Mouse (Mus musculus) intestine, embryonic 16.5 days (tissue): ENCODE measurements at regions not wholly inside any gene's neighbourhood (a gene's known extent, or its start where the extent isn't known, plus 50 kb on each side); places are given as distances from the start of the nearest gene placed in this dataset.

Experiments
- ATAC-seq: fragments of 200-750 bp; cut with Nextera tagmentation; 2 replicates; pipeline ENCODE4 v1.8.0; 2017; ENCODE audit warnings: moderate TSS enrichment, moderate library complexity
- H3K27ac ChIP-seq: fragments of 300-500 bp; sonication (generic); 2 replicates; pipeline ENCODE4 v1.5.1; 2014; ENCODE audit warnings: mild to moderate bottlenecking, low read length
- H3K27me3 ChIP-seq: fragments of 300-500 bp; sonication (generic); replicated peaks from 2 replicates; pipeline ENCODE4 v1.6.1; 2014; ENCODE audit warnings: low read length, control low read depth, mixed read lengths; ENCODE audit not compliant: control insufficient read depth, insufficient read depth
- H3K36me3 ChIP-seq: fragments of 300-500 bp; sonication (generic); 2 replicates; pipeline ENCODE4 v1.6.1; 2014; ENCODE audit warnings: low read length, control low read depth; ENCODE audit not compliant: control insufficient read depth, insufficient read depth
- H3K4me1 ChIP-seq: fragments of 300-500 bp; sonication (generic); 2 replicates; pipeline ENCODE4 v1.6.1; 2014; ENCODE audit warnings: low read length, control low read depth, mixed read lengths; ENCODE audit not compliant: control insufficient read depth, insufficient read depth
- H3K4me2 ChIP-seq: fragments of 300-500 bp; sonication (generic); 2 replicates; pipeline ENCODE4 v1.6.1; 2014; ENCODE audit warnings: low read depth, low read length, control low read depth
- H3K4me3 ChIP-seq: fragments of 300-500 bp; sonication (generic); 2 replicates; pipeline ENCODE4 v1.5.1; 2014; ENCODE audit warnings: mild to moderate bottlenecking, low read length
- H3K9ac ChIP-seq: fragments of 300-500 bp; sonication (generic); 2 replicates; pipeline ENCODE4 v1.6.1; 2014; ENCODE audit warnings: low read depth, low read length
- H3K9me3 ChIP-seq: fragments of 300-500 bp; sonication (generic); 2 replicates; pipeline ENCODE4 v1.6.1; 2016; ENCODE audit warnings: low read length, control low read depth; ENCODE audit not compliant: control insufficient read depth
- WGBS: fragments of 180-500 bp; shearing (Covaris S2); extraction: QIAGEN DNeasy Blood & Tissue Kit; methylation state at CpG from one replicate; pipeline ENCODE4 v1.1.7; 2014; 5-methylcytosine and 5-hydroxymethylcytosine counted together

- Histone ChIP-seq H3K9me3 (no peaks in the 10 kb centered on the region), H3K27me3 (no peaks in the 10 kb centered on the region), H3K4me1 (peaks cover 5% of the 10 kb centered on the region; the same call in 1 of the 2 replicates), H3K4me3 (no peak overlapping the region), H3K4me2 (no peak overlapping the region), H3K27ac (no peak overlapping the region), H3K9ac (no peak overlapping the region), H3K36me3 (no peaks in the 10 kb centered on the region)
- WGBS, result 36% methylated on average over 1 of the region's 1 CpGs
- no peak; the same call in 1 of the 2 replicates for ATAC-seq
These were observed 83.8 kb downstream of the Eif4e start for GRCm38 (mm10) chr3:138609749-138610148.

GRCm38 (mm10) chr3:138612884-138613653 lies 87.1 kb downstream of the Eif4e start:
- 43% methylated on average over 9 of the region's 9 CpGs for WGBS
- Histone ChIP-seq H3K27ac (no peak overlapping the region), H3K4me3 (no peak overlapping the region), H3K4me2 (no peak overlapping the region), H3K27me3 (no peaks in the 10 kb centered on the region), H3K9me3 (no peaks in the 10 kb centered on the region), H3K36me3 (no peaks in the 10 kb centered on the region), H3K4me1 (peaks cover 5% of the 10 kb centered on the region; the same call in 1 of the 2 replicates), H3K9ac (no peak overlapping the region)
- peak; percentile 78 for ATAC-seq

- no peak overlapping the region for H3K4me2 ChIP-seq
- no peaks in the 10 kb centered on the region for H3K36me3 ChIP-seq
- 77% methylated on average over 3 of the region's 3 CpGs for WGBS
- ATAC-seq, result peak; percentile 36; the same call in 1 of the 2 replicates
- no peak overlapping the region for H3K4me3 ChIP-seq
- no peak overlapping the region for H3K9ac ChIP-seq
- no peaks in the 10 kb centered on the region for H3K9me3 ChIP-seq
- no peaks in the 10 kb centered on the region for H3K27me3 ChIP-seq
- no peak overlapping the region for H3K27ac ChIP-seq
- peaks cover 5% of the 10 kb centered on the region; the same call in 1 of the 2 replicates for H3K4me1 ChIP-seq
These were observed 87.7 kb downstream of the Eif4e start for GRCm38 (mm10) chr3:138613680-138614079.

- ATAC-seq, result no peak
These were observed 88.9 kb downstream of the Eif4e start for GRCm38 (mm10) chr3:138614899-138615298.

GRCm38 (mm10) chr3:138620263-138620662 lies 94.3 kb downstream of the Eif4e start:
- H3K27ac ChIP-seq, result no peak overlapping the region
- H3K4me3 ChIP-seq, result no peak overlapping the region
- no peak overlapping the region for H3K4me2 ChIP-seq
- H3K9ac ChIP-seq, result no peak overlapping the region
- 84% methylated on average over 4 of the region's 4 CpGs for WGBS
- H3K36me3 ChIP-seq, result no peaks in the 10 kb centered on the region
- ATAC-seq, result no peak
- H3K4me1 ChIP-seq, result no peaks in the 10 kb centered on the region
- H3K9me3 ChIP-seq, result no peaks in the 10 kb centered on the region
- no peaks in the 10 kb centered on the region for H3K27me3 ChIP-seq

More at GRCm38 (mm10) chr3:138614899-138615298, 88.9 kb downstream of the Eif4e start:
- 90% methylated on average over 2 of the region's 2 CpGs for WGBS
- H3K9ac ChIP-seq, result no peak overlapping the region
- no peaks in the 10 kb centered on the region for H3K9me3 ChIP-seq
- H3K27ac ChIP-seq, result no peak overlapping the region
- no peak overlapping the region for H3K4me3 ChIP-seq
- no peaks in the 10 kb centered on the region for H3K27me3 ChIP-seq
- H3K36me3 ChIP-seq, result no peaks in the 10 kb centered on the region
- H3K4me2 ChIP-seq, result no peak overlapping the region
- peaks cover 5% of the 10 kb centered on the region; the same call in 1 of the 2 replicates for H3K4me1 ChIP-seq

DNA sequence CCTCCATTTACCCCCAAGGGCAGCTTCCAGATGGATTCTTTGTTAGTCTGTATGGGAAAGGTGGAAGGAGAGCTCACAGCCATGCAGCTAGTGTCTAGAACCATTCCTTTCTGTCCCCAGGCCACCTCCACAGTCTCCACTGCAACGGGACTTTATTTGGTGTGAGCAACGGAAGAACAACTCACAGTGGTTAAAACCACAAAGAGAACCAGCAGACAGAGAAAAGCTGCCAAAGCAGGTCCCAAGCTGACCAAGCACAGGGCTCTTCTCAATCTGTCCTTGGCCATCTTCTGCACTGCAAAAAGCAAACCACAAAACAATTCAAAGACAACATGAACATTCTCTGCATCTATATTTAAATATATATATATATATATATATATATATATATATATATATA lies 98.1 kb downstream of the Eif4e start:
- H3K27ac ChIP-seq, result no peak overlapping the region
- no peak overlapping the region for H3K4me3 ChIP-seq
- H3K36me3 ChIP-seq, result no peaks in the 10 kb centered on the region
- 89% methylated on average over 2 of the region's 2 CpGs for WGBS
- no peak for ATAC-seq
- H3K27me3 ChIP-seq, result no peaks in the 10 kb centered on the region
- H3K9ac ChIP-seq, result no peak overlapping the region
- no peaks in the 10 kb centered on the region for H3K9me3 ChIP-seq
- no peaks in the 10 kb centered on the region for H3K4me1 ChIP-seq
- no peak overlapping the region for H3K4me2 ChIP-seq

- no peak overlapping the region for H3K4me3 ChIP-seq
- no peak overlapping the region for H3K4me2 ChIP-seq
- no peak for ATAC-seq
- 84% methylated on average over 4 of the region's 4 CpGs for WGBS
- no peaks in the 10 kb centered on the region for H3K27me3 ChIP-seq
- H3K9ac ChIP-seq, result no peak overlapping the region
- no peaks in the 10 kb centered on the region for H3K36me3 ChIP-seq
- no peaks in the 10 kb centered on the region for H3K4me1 ChIP-seq
- no peak overlapping the region for H3K27ac ChIP-seq
- H3K9me3 ChIP-seq, result no peaks in the 10 kb centered on the region
These were observed 100.3 kb downstream of the Eif4e start for GRCm38 (mm10) chr3:138626230-138626629.

- WGBS, result 89% methylated on average over 13 of the region's 13 CpGs
- no peak for ATAC-seq
- H3K9me3 ChIP-seq, result no peaks in the 10 kb centered on the region
- no peak overlapping the region for H3K4me3 ChIP-seq
- no peak overlapping the region for H3K4me2 ChIP-seq
- no peaks in the 10 kb centered on the region for H3K36me3 ChIP-seq
- H3K27ac ChIP-seq, result no peak overlapping the region
- H3K4me1 ChIP-seq, result no peaks in the 10 kb centered on the region
- H3K9ac ChIP-seq, result no peak overlapping the region
- no peaks in the 10 kb centered on the region for H3K27me3 ChIP-seq
These were observed 104.3 kb downstream of the Eif4e start for GRCm38 (mm10) chr3:138630231-138630630.

- Histone ChIP-seq H3K9me3 (no peaks in the 10 kb centered on the region), H3K4me2 (no peak overlapping the region), H3K4me1 (no peaks in the 10 kb centered on the region), H3K27me3 (no peaks in the 10 kb centered on the region), H3K36me3 (no peaks in the 10 kb centered on the region), H3K9ac (no peak overlapping the region), H3K27ac (no peak overlapping the region), H3K4me3 (no peak overlapping the region)
- no peak for ATAC-seq
- WGBS, result 58% methylated on average over 2 of the region's 2 CpGs
These were observed 106.1 kb downstream of the Eif4e start for GRCm38 (mm10) chr3:138632086-138632485.
